Mouse (Mus musculus) forelimb bud, embryonic 11.5 days (tissue): ENCODE results near the gene Rela.
"Not testable (repeated sequence)": the region's sequence is repeated elsewhere in the genome, so short reads cannot be mapped to it uniquely, and the experiment has no call there.

Source experiments
- DNase-seq: peaks from one replicate; pipeline ENCODE4 v3.0.0-alpha.2; 2012; ENCODE audit warnings: low read depth, low spot score

Rela gene

DNA sequence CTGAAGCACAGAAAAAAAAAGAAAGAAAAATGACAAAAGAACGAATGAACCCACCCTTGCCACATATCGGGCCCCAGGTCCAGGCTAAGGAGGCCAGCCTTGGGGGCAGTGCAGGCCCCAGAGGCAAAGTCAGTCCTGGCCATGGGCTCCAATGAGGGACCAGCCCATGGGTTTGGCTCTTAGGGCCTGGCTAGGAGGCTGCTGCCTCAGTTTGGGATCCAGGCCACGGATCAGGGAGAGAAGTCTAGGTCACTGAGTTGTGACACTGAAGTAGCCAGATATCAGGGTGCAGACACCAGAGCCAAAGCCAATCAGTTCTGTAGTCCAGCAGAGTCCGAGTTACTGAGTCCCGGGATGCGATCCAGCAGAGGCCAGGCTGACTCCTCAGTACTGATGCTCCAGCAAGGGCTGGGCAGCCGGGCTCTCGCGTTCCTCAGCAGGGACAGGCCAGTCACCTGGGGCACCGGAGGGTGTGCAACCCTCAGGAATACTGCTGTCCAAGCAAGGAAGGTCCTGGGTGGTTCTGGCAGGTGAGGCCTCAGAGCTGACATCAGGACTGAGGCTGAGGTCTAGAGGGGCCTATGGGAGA lies 27.5 kb downstream of the Rela start:
- no peak for DNase-seq

GRCm38 (mm10) chr19:5665465-5665864 lies 28.2 kb downstream of the Rela start:
- no peak for DNase-seq

GRCm38 (mm10) chr19:5666386-5666785 lies 29.1 kb downstream of the Rela start:
- DNase-seq: no peak

GRCm38 (mm10) chr19:5668372-5668771 lies 31.1 kb downstream of the Rela start:
- no peak for DNase-seq

DNA sequence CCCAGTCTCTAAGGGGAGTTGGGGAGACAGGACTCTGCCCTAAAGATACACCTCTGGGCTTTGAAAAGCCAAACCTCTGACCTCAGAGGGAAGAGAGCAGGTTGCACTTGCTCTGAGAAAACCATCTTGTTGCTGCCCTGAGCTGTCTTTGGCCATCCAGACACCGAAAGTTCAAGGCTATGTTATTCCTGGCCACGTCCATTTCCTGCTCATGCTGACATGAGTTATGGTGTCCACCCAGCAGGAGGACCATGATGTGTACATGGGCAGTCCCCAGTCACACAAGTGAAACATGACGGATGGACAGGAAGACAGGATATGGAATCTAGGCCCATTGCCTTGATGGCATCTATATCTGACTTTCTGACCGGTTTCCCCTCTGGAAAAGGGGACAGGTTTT lies 43.1 kb downstream of the Rela start:
- no peak for DNase-seq

DNA sequence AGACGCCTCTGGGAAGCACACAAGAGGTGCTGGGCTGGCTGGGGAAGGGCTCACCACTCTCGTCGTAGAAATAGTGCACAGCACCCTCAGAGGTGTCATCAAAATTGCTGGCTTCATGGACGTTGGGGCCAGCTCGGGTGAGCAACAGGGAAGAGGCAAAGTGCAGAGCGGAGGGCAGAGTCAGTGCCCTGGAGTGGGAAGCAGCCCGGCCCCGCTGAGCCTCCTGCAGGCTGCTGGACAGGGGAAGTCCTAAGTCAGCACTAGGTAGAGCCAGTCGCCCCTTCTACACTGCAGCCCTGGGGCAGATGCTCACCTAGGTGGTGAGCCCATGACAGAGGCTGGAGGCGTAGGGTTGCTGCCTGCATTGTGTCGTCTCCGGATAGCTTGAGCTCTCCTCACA lies 47.0 kb downstream of the Rela start:
- no peak for DNase-seq

DNA sequence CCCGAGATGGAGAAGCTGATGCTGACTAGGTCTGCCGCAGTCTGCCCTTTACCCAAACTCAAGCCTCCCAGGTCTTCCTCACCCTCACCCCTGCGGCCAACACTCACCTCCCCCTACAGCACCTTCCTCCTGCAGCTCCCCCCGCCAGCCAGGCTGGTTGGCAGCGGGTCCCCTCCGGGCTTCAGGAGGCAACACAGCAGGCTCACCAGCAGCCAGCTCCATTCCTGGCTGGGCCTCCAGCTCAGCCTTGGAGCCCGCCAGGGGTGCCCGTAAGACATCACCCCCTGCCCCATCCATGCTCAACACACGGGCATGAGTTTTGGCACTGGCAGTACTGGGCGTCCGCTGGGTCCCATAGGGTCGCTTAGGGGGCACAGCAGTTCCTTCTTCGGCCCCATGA lies 47.7 kb downstream of the Rela start:
- no peak for DNase-seq

GRCm38 (mm10) chr19:5685431-5685830 lies 48.1 kb downstream of the Rela start:
- no peak for DNase-seq

DNA sequence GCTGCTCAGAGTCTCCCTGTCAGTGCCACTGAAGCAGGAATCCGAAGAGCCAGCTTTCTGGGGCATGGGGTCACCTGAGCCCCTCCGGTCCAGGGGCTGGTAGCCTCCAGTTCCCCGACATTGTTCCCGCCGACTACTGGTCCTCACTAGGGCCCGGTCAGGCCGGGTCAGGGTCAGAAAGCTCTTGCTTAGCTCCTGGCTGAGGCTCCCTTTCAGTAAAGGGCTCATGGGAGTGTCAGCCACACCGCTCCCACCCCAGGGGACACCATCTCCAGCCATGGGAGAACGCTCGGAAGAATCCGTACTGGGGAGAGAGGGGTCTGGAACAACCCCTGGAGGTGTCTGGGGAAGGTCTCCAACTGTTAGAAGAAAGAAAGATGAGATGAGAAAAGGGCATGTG lies 48.6 kb downstream of the Rela start:
- no peak for DNase-seq

DNA sequence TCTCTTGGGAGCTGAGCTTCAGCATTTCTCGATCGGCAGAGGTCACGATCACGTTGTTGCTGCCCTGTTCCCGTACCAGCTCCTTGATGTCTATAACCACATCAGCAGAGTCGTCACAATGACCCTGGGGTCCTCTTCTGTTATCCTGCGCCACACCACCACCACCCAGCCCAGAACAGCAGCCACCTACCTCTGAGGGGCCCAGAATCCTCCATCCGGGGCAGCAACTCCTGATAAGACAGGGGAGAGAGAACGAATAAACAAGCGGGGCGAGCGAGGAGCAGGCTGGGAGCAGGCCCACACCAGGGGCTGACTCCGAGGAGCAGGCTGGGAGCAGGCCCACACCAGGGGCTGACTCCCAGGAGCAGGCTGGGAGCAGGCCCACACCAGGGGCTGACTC lies 49.2 kb downstream of the Rela start:
- no peak for DNase-seq

DNA sequence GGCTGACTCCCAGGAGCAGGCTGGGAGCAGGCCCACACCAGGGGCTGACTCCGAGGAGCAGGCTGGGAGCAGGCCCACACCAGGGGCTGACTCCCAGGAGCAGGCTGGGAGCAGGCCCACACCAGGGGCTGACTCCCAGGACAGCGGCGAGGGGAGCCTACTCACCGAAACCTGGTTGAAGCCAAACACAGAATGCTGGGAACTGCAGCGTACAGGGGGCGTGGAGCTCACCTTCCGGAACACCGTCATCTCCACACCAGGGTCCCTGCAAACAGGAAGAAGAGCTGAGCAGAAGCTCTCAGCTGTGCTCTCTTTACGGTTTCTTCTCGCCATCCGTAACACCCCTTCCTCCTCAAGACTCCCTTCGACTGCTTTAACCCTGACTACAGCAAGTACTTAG lies 49.7 kb downstream of the Rela start:
- DNase-seq: not testable (repeated sequence)

GRCm38 (mm10) chr19:5687738-5688137 lies 50.5 kb downstream of the Rela start:
- no peak for DNase-seq

DNA sequence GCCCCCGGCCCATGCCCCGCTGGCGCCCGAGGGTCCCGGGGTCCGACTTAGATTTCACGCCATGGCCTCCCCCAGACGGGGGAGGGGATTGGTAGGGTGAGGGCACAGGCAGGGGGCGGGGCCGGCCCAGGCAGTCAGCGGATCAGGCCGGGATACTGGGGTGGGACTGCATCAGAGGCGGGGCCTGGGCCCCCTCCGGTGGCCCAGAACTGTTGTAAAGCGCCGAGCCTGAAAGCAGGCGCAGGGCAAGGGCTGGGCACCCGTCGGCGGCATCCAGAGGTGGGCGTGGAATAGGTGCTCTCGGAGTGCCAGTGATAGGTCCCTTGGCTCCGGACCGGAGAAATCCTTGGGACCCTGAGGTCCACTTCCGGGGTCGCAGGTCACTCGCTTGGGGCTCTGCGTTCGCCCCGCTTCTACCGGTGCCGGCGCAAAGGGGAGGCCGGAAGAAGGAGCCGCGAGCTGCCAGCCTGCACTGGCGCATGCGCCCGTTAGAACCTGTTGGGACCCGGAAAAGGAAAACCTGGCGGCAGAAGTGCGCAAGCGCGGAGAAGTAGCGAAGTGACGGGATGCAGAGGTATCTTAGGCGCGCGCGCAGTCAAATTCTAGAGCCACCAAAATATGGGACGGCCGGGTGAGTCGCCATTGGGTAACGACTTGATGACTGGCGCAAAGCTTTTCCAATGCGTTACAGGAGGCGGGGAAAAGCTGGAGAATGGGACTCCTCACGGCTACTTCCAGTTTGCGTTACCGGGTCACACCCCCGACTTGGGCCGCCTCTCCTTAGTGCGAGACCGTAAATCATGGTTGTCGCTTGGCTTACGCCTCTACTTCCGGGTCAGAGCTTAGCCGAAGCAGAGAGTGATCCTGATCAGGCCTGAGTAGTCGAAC lies 51.2 kb downstream of the Rela start, which contains the start of the genes Map3k11 and Pcnx3:
TSS of gene Map3k11 (plus strand) at position 543 of the 888 bp plus-strand sequence.
TSS of gene Pcnx3 (minus strand) at position 709 of the 888 bp plus-strand sequence.
- peak; percentile 98 for DNase-seq

DNA sequence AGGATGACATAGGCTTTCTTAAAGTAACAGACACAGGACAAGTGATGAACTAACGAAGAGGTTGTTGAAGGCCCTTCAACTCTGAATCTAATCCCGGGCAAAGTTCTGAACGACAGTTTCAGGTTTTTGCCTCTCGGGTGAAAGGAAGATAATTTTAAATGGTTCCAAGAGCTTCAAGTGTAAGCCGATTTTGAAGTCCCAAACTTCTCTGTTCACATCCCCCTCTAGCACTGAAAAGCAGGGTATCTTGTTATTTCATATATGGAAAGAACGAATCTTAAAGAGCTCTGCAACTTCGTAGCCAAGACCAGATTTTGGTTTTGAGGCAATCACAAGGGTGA lies 51.8 kb downstream of the Rela start:
- DNase-seq: no peak

GRCm38 (mm10) chr19:5689565-5690342 lies 52.5 kb downstream of the Rela start:
- peak; percentile 77 for DNase-seq

- no peak for DNase-seq
These were observed 53.1 kb downstream of the Rela start for GRCm38 (mm10) chr19:5690343-5690735.

- DNase-seq: no peak
These were observed 54.3 kb downstream of the Rela start for GRCm38 (mm10) chr19:5691601-5692000.

GRCm38 (mm10) chr19:5692086-5692912 lies 55.0 kb downstream of the Rela start:
- DNase-seq: no peak

DNA sequence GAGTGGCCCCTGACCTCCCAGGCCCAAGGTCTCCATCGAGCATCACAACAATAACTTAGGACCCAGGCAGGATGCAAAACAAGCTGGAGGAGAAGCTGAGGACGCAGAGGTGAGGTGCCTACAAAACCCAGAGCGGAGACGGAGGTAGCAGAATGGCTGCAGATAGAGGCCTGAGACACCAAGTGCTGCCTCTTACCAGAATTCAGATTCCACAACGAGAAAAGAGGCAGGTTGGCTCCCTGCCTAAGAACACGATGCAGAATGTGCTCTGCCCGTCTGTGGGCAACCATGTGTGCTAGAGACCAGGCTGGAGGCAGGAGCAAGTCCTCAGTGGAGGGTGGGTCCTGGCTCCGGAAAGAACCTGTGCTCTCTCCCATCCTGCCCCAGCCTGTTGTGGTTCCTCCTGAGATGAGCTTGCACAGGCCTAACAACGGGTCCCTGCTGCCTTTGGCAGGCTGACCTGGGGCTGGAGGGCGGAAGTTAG lies 55.7 kb downstream of the Rela start:
- DNase-seq: no peak

DNA sequence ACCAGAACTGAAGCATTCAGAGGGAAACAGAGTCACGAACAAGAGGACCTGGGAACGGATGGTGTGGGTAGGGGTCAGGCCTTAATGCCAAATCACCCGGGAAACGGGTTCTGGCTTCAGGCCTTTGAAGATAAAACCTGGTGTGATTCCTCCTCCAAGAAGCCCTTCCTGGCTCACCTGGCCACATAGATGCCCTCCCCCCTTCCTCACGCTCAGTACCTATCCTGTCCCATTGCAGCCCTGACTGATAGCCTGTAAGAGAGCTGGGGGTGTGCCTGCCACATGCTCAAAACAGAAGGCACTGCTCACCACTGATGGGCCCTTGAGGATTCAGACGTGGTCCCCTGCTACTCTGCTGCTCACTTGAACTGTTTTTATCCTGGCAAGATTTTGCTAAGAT lies 56.5 kb downstream of the Rela start:
- DNase-seq: no peak

- DNase-seq: peak; percentile 31
These were observed 58.7 kb downstream of the Rela start for GRCm38 (mm10) chr19:5695849-5696462.
